Mouse (Mus musculus) layer of hippocampus, adult 2 months (tissue): Measurements from ENCODE around the gene Snx11. TPM values are rescaled to one million over a fixed set of nuclear protein-coding genes. Genes with fewer than 3 reads are reported as not detected.
A peak's percentile ranks its signal among the peaks of the same experiment; 100 is the strongest.

Source experiments
- DNase-seq, 2 experiments: peaks; one replicate each; pipeline ENCODE4 v3.0.0; 2022; ENCODE audit warnings: low spot score in 2 of 2
- H3K27ac ChIP-seq: fragments of 200-600 bp; 2 replicates; pipeline ENCODE4 v1.8.1; 2022
- H3K4me3 ChIP-seq: fragments of 200-600 bp; 2 replicates; pipeline ENCODE4 v1.8.1; 2022; ENCODE audit warnings: mild to moderate bottlenecking
- CTCF ChIP-seq: fragments of 200-600 bp; conservative IDR thresholded peaks from 2 replicates; pipeline ENCODE4 v1.8.1; 2022; ENCODE audit warnings: antibody characterized with exemption, mild to moderate bottlenecking, moderate library complexity
- long read RNA-seq, 2 experiments: library from polyadenylated mRNA; stranded (forward); transcript quantifications; one replicate each; pipeline ENCODE4 v2.0.0; 2021; ENCODE audit warnings: borderline mapping rate in 2 of 2
- total RNA-seq, 2 experiments: library from RNA; stranded (reverse); gene quantifications; 2 replicates each; pipeline ENCODE4 v1.2.3; 2021

The Snx11 gene
- total RNA-seq, result 10 to 100 TPM; 52.5 to 56.7 TPM
- long read RNA-seq, experiment 1, transcript Snx11-202 (8 exons, 2,197 nt), result major isoform, 21 of 37 reads
- long read RNA-seq, experiment 1, partial matches to known transcripts, result 4 of 37 reads
- long read RNA-seq, experiment 1, other reads (novel, unspliced or antisense), result 11 of 37 reads
- long read RNA-seq, experiment 2, transcript Snx11-201 (9 exons, 2,551 nt), result minor isoform, 11 of 62 reads
- long read RNA-seq, experiment 2, transcript Snx11-202 (8 exons, 2,197 nt), result major isoform, 31 of 62 reads
- long read RNA-seq, experiment 2, partial matches to known transcripts, result 4 of 62 reads
- long read RNA-seq, experiment 2, other reads (novel, unspliced or antisense), result 16 of 62 reads

DNA sequence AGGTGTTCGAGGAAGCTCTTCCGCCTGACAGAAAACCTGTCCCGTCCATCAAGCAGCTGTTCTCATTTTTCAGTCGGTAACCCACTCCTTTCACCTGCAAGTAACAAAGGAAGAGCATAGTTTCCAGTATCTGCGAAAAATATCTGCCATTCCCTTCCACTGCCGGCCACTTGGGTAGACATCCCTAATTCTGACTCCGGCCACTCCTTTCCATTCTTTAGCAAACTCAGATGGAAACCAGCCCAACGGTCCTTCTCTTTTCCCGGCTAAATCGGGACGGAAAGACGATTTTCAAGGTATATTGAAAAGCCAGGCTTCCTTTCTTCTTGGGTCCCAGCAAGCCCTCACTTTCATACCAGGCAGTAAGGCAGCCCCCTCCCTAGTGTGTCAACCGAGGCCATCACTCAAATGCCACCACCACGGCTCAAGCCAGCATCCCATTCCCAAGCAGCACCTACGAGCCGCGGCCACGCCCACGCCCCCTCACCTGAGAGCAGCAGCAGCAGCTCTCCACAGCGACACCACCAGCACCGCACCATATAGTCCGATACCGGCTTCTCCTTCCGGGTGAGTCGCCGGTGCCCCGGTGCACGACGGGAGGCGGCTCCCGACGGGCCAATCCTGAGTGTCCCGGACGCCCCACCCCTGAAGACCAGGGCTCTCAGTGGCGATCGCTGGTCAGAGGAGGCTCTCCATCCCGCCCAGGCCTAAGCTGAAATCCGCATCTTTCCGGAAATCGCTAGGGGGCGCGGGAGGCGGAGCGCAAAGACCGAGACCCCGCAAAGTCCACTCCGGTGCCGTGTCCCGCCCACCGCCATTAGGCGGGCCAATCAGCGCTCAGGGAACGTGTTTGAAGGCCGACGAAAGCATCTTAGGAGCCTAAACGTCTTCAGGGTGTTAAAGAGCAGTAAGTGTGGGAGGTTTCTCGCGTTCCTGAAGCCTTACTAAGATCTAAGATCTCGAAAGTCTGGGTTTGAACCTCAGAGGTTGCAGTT is at the start of gene Snx11:
Gene Snx11 (minus strand): TSS at position 592 of the 995 bp plus-strand sequence.
- TF ChIP-seq CTCF, result peak; percentile 86

DNA sequence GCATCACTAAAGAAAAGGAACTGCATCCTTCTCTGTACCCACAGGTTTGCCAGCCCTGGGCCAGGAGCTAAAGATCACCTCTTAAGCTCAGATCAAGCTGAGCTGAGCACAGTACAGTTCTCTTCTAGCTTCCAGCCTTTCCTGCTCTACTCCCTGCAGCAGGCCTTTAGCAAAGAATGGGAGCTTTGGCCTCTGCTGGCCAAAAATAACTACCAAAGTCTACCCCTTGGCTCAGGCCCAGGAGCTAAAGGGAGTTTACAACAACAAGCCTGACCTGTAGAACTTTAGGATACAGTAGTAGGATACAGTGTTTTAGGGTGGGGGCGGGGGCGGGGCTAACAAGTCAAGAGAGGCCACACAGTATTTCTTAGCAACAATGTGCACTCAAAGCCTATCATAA is 49.1 kb upstream of the Snx11 start:
- TF ChIP-seq CTCF, result no peak
- peak overlapping the region; percentile 22; the same call in 1 of the 2 replicates for H3K4me3 ChIP-seq
- H3K27ac ChIP-seq, result peak overlapping the region; percentile 97

More for the DNA sequence above, at the start of gene Snx11:
- peak; percentile 99 for DNase-seq
- peak within 1 kb of the TSS; percentile 83 for H3K27ac ChIP-seq
- H3K4me3 ChIP-seq, result peak within 1 kb of the TSS; percentile 75

DNA sequence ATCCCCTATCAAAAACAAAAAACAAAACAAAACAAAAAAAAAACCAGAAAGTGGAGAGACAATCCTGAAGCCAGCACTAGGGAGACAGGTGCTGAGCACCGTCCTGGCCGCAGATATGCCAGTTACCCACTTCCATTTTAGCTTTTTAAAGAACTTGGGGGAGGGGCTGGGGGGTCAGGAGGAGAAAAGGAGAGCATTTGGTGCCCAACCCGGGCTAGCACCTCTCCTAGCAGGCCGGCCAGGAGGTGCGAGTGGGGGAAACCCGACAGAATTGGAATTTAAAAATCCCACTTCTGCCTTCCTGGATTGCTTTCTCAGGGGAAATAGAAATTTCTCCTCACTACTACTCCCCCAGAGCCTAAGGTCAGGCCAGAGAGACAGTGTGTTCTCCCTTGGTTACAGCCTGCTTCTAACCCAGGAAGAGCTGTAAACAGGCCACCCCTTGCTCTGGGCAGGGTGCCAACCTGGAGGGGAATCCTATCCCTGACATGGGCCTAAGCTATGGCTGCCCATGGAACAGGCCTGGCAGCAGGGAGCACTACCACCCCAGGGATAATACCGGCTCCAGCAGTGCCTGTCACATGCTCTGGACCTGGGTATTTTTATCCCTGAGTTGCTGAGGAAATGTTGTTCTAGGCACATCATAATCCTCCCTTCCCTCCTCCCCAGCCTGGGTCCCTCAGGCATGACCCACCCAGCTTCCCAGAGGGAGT is 47.6 kb upstream of the Snx11 start:
- no peak for TF ChIP-seq CTCF
- Histone ChIP-seq H3K4me3 (peak overlapping the region; percentile 73), H3K27ac (peak overlapping the region; percentile 97)
- DNase-seq, result no peak

More for the DNA sequence above, 49.1 kb upstream of the Snx11 start:
- no peak for DNase-seq

DNA sequence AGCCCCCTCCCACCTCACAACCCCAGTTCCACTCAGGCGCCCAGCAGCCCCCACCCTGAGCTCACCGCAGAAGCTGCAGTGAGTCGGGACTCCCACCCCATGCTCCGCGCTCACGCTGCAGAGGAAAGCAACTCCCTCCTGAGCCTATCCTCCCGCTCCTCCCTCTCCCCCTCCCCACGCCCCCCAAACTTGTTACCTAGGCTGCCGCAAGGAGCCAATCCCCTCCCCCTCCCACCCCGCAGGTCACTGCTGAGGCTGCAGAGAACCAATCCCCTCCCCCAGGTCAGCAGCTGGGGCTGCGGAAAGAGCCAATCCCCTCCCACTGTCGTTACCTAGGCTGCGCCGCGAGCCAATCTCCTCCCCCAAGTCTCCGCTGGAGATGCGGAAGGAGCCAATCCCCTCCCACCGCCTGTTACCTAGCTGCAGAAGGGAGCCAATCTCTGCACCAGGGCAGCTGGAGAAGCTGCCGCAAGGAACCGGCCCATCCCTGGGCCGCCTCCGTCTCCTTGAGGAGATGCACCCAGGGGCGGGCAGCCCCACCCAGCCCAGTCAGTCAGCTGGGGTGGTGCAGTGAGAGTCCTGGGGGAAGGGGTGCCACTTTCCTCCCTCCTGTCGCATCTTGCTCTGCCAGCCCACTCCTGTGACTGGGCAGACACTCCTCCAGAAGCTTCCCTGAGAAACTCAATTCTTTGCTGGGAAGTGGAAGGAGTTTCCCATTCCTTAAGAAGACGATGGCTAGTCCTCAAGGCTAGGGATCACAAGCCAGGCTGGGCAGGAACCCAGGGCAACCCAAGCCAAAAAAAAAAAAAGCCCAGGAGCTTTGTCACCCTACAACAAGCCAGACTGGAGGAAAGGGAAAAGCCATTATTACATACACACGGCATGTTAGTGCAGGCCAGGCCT is 46.8 kb upstream of the Snx11 start:
- Histone ChIP-seq H3K4me3 (peak overlapping the region; percentile 73), H3K27ac (peak overlapping the region; percentile 97)
- no peak for TF ChIP-seq CTCF
- peak; percentile 80 to 92 for DNase-seq

DNA sequence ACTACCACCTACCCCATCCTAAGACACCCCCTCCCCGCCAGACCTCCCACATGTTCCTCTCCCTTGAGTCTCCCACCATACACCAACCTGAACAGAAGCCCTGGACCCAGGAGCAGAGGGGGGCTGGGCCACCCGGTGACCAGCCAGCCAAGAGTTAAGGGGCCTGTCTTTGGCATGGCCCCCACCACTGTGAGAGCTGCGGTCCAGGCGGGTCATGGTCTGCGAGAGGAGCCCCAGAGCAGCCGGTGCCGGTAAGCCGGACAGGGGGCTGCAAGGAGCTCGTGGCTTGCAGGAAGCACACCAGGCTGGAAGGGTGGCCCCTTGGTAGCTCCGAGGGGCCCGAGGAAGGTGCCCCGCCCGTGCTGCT is 46.1 kb upstream of the Snx11 start:
- Histone ChIP-seq H3K4me3 (peak overlapping the region; percentile 73), H3K27ac (peak overlapping the region; percentile 97)
- TF ChIP-seq CTCF, result no peak
- DNase-seq, result no peak

DNA sequence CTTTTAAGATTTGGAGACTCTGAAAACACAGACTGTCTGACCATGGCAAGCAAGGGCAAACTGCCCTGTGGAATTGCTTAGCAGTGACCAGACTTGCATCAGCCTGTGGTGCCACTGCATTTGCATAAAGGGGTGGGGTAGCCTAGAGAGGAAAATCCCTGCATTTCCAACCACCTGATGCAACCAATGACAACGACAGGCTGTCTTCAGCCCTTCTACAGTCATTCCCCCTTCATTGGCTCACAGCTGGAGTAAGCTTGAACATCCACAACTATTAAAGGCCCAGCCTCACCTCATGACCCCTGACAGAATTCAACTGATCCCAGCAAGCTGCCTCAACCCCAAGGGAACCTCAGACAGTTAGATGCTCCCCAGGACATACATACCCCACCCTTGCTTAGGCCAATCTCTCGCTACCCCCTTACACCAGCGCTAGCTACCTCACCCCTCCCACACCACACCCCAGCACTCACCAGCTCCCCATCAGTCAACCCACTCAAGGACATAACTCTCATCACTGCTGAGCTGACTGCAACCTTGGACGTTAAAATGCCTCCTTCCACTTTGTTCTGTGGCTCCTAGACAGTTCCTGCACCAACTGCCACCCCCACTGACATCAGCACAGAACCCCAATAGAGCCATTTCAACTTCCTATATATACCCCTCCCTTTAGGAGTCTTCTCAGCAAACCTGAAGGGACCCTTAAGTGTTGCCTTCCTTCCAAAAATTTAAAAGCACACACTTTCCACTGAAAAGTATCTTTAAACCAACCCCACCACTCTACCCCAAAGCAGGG is 45.5 kb upstream of the Snx11 start:
- peak overlapping the region; percentile 97 for H3K27ac ChIP-seq

DNA sequence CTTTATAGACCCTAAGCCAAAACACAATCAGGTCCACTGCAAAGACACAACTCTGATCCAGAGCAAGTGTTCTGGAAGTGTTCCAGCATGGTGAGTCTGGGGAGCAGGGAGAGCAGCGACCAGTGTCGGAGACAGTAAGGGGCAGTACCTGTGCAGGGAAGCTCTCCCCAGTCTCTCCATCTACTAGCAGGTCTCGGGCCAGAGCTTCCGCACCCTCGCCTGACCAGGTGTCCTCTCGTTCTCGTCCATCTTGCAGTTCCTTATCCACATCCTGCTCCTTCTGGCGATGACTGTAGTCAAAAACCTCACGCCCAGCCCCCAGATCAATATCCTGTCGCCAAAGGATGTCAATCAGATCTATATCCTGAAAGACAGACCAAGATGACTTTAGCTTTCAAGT is 44.6 kb upstream of the Snx11 start:
- Histone ChIP-seq H3K27ac (peak overlapping the region; percentile 97), H3K4me3 (peak overlapping the region; percentile 73; the same call in 1 of the 2 replicates)
- no peak for DNase-seq
- no peak for TF ChIP-seq CTCF

More for the DNA sequence above, 45.5 kb upstream of the Snx11 start:
- DNase-seq, result no peak
- TF ChIP-seq CTCF, result no peak
- peak overlapping the region; percentile 73 for H3K4me3 ChIP-seq

DNA sequence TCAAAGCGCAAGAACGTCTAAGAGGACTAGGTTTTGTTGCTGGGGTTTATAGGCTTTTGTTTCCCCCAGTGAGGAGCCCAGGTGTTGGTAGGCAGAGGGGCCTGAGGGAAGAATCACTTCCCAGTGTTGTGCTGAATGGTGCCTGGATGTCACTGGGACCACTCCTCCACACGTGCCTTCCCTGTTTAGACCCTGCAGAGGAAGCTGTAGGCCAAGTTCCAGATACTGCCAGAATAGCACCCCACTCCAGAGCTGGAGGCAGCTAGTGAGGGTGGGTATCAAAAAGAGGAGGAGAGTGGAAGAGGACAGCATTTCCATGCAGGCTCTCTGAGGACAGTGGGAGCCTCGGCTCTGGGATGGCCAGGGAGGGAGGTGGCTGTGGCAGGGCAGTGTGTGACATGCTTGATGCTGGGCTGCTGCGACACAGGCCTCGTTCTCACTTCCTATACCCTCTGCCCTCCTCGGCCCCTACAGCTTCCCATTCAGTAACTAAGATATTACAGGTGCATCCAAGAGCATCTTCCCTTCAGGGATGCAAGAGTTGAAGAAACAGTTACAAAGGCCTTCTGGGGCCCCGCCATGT is 40.9 kb upstream of the Snx11 start:
- no peak for TF ChIP-seq CTCF
- Histone ChIP-seq H3K4me3 (no peak overlapping the region), H3K27ac (peak overlapping the region; percentile 43; the same call in 1 of the 2 replicates)
- no peak for DNase-seq

DNA sequence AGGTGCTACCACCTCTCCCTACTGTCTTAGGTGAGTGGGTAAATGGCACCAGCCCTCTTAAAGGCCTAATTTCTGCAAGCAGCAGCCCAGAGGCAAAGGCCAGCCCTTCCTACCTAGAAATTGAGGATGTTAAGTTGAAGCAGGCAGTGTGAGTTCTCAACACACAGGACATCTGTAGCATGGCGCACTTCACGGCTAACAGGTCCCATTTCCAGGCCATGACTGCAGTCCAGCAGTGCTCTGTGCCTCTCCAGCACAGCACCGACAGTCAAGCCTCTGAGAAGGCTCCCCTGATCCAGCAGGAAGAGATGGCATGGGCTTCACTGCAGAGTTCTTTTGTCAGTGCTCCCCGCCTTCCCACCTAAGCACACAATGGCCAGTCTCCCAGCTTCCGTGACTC is 39.6 kb upstream of the Snx11 start:
- no peak for TF ChIP-seq CTCF
- no peak overlapping the region; the same call in 1 of the 2 replicates for H3K27ac ChIP-seq
- H3K4me3 ChIP-seq, result no peak overlapping the region
- DNase-seq, result no peak

DNA sequence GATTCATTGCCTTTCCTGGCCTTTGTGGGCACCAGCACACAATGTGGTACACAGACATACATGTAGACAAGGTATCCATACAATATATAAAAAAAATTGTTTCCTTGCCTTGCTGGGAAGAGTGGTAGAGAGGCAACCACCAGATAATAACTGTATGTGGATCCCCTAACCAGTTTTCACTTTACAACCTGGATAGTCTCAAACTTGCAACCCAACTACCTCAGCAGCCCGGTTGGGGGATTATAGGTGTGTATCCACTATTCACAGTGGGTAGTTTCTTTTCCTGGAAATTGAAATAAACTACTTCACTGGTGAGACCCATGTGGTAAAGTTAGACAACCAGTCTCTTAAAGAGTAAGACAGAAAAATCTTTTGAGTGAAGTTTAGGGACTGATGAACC is 39.1 kb upstream of the Snx11 start:
- Histone ChIP-seq H3K27ac (no peak overlapping the region), H3K4me3 (no peak overlapping the region)
- TF ChIP-seq CTCF, result no peak
- DNase-seq, result no peak
